Mouse (Mus musculus): ENCODE data around the gene Serpina12. TPM values are rescaled to one million over a fixed set of nuclear protein-coding genes. Genes with fewer than 3 reads are reported as not detected.
A peak's percentile ranks its signal among the peaks of the same experiment; 100 is the strongest.

Gene Serpina12
- total and polyA plus RNA-seq, 3 experiments = 0.04 TPM; not detected in 2

DNA sequence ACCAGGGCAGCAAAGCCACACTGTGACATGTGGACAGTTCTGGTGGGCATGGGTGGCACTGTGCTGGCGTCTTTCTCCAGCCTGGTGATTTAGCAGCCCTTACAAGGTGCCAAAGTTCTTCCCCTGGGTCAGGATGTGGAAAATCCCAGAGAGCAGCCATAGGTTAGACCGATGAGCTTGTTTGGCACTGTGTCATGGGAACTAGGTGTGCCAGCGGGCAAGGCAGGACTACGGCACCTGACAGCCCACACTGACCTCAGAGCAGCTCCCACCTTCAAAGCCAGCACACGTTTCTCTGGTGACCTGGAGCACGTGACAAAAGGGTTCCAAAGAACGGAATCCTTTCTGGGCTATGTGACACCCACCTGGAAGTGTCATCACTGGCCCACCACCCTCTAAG lies 13.3 kb upstream of the Serpina12 start:
- TF ChIP-seq MYC (IDR thresholded peaks at IDR 0.05; ENCODE audit: low read depth, low read length) (no peak), TBP (IDR thresholded peaks at IDR 0.05; ENCODE audit: low read depth, low read length) (no peak), MEF2A (IDR thresholded peaks at IDR 0.05; ENCODE audit: extremely low read depth, insufficient replicate concordance, low read depth, low read length, poor library complexity, severe bottlenecking) (no peak), ZKSCAN1 (IDR thresholded peaks at IDR 0.05; ENCODE audit: low read depth, low read length) (no peak), CHD1 (IDR thresholded peaks at IDR 0.05; ENCODE audit: low read depth, low read length) (no peak), ZC3H11A (IDR thresholded peaks at IDR 0.05; ENCODE audit: low read depth, low read length) (no peak), SMC3 (IDR thresholded peaks at IDR 0.05; ENCODE audit: low read depth, low read length) (no peak), RCOR1 (IDR thresholded peaks at IDR 0.05; ENCODE audit: low read depth, low read length) (no peak), E2F4 (IDR thresholded peaks at IDR 0.05; ENCODE audit: borderline replicate concordance, low read depth, low read length) (no peak), ELF1 (IDR thresholded peaks at IDR 0.05; ENCODE audit: low read depth, low read length) (no peak), USF2 (IDR thresholded peaks at IDR 0.05; ENCODE audit: borderline replicate concordance in 1 of 2, insufficient read depth in 1 of 2, low read depth in 1 of 2, low read length in 2 of 2) (no peak), RAD21 (IDR thresholded peaks at IDR 0.05; ENCODE audit: low read depth, low read length) (no peak), JUND (IDR thresholded peaks at IDR 0.05; ENCODE audit: low read depth, low read length) (no peak), BHLHE40 (IDR thresholded peaks at IDR 0.05; ENCODE audit: borderline replicate concordance, low read depth, low read length) (no peak), MAZ (IDR thresholded peaks at IDR 0.05; ENCODE audit: low read depth, low read length) (no peak), ZNF384 (IDR thresholded peaks at IDR 0.05; ENCODE audit: low read depth, low read length) (no peak), POLR2A (IDR thresholded peaks at IDR 0.05; ENCODE audit: control insufficient read depth in 1 of 2, insufficient read depth in 1 of 2, low read depth in 1 of 2, low read length in 2 of 2, poor library complexity in 1 of 2) (no peak), CTCF (IDR thresholded peaks at IDR 0.05 in 2 of 3, conservative IDR thresholded peaks at IDR 0.05 in 1 of 3; ENCODE audit: control insufficient read depth in 1 of 3, insufficient read depth in 1 of 3, low read depth in 2 of 3, low read length in 3 of 3, poor library complexity in 1 of 3, severe bottlenecking in 1 of 3) (no peak), HCFC1 (IDR thresholded peaks at IDR 0.05; ENCODE audit: low read depth, low read length) (no peak), GABPA (IDR thresholded peaks at IDR 0.05; ENCODE audit: low read depth, low read length) (no peak)
- no peak overlapping the region for H3K27ac ChIP-seq (ENCODE audit: control insufficient read depth, low read depth, low read length)
- DNase-seq (ENCODE audit: low read depth, low spot score) = no peak
- H3K4me3 ChIP-seq (ENCODE audit: control insufficient read depth in 1 of 2, insufficient read depth in 1 of 2, low read depth in 2 of 2, low read length in 2 of 2) = no peak overlapping the region
- H3K4me1 ChIP-seq (ENCODE audit: control insufficient read depth in 1 of 2, insufficient read depth in 2 of 2, low read length in 2 of 2) = no peaks in the 10 kb centered on the region
- no peaks in the 10 kb centered on the region for H3K36me3 ChIP-seq (ENCODE audit: control insufficient read depth in 1 of 2, insufficient read depth in 2 of 2, low read length in 2 of 2)
- H3K79me2 ChIP-seq (ENCODE audit: control insufficient read depth, insufficient read depth, low read length, poor library complexity) = no peaks in the 10 kb centered on the region
- no peaks in the 10 kb centered on the region for H3K9me3 ChIP-seq (replicated peaks; ENCODE audit: insufficient read depth, low read length)
- H3K27me3 ChIP-seq (ENCODE audit: control insufficient read depth in 1 of 2, insufficient read depth in 2 of 2, low read length in 2 of 2) = no peaks in the 10 kb centered on the region; a peak in 1 of 4 replicates
- no peak overlapping the region for H3K9ac ChIP-seq (ENCODE audit: control insufficient read depth, low read depth, low read length, poor library complexity, severe bottlenecking)

DNA sequence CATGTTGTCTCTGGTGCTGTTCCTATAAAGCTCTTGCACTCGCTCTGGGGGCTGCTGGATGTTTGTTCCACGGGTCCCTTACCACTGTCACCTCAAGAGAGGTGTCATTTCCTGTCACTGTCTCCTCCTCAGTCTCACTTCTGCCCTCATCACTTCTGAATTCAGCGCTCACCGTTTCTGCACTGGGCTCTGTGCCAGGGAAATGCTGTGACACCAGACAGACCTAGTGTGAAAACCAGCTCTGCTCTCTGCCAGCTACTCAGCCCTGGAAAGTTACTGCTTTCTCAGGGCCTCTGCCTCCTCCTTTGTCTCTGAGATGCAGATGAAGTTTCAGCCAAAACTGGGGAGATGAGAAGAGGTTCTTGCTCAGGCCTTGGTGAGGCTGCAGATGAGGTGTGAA lies 12.8 kb upstream of the Serpina12 start:
- no peaks in the 10 kb centered on the region; a peak in 1 of 4 replicates for H3K27me3 ChIP-seq (ENCODE audit: control insufficient read depth in 1 of 2, insufficient read depth in 2 of 2, low read length in 2 of 2)
- no peaks in the 10 kb centered on the region for H3K4me1 ChIP-seq (ENCODE audit: control insufficient read depth in 1 of 2, insufficient read depth in 2 of 2, low read length in 2 of 2)
- no peak overlapping the region for H3K27ac ChIP-seq (ENCODE audit: control insufficient read depth, low read depth, low read length)
- no peaks in the 10 kb centered on the region for H3K79me2 ChIP-seq (ENCODE audit: control insufficient read depth, insufficient read depth, low read length, poor library complexity)
- peak; percentile 9 for DNase-seq (ENCODE audit: low read depth, low spot score)
- no peak for TF ChIP-seq POLR2AphosphoS5 (IDR thresholded peaks at IDR 0.05; ENCODE audit: borderline replicate concordance, low read depth, low read length)
- no peak for TF ChIP-seq TBP (IDR thresholded peaks at IDR 0.05; ENCODE audit: low read depth, low read length)
- no peak for TF ChIP-seq CTCF (IDR thresholded peaks at IDR 0.05 in 2 of 3, conservative IDR thresholded peaks at IDR 0.05 in 1 of 3; ENCODE audit: control insufficient read depth in 1 of 3, insufficient read depth in 1 of 3, low read depth in 2 of 3, low read length in 3 of 3, poor library complexity in 1 of 3, severe bottlenecking in 1 of 3)
- no peak for TF ChIP-seq MAFK (IDR thresholded peaks at IDR 0.05; ENCODE audit: borderline replicate concordance, low read depth, low read length)
- TF ChIP-seq USF2 (IDR thresholded peaks at IDR 0.05; ENCODE audit: borderline replicate concordance in 1 of 2, insufficient read depth in 1 of 2, low read depth in 1 of 2, low read length in 2 of 2) = no peak
- TF ChIP-seq CHD2 (IDR thresholded peaks at IDR 0.05; ENCODE audit: low read length) = no peak
- H3K36me3 ChIP-seq (ENCODE audit: control insufficient read depth in 1 of 2, insufficient read depth in 2 of 2, low read length in 2 of 2) = no peaks in the 10 kb centered on the region
- H3K9ac ChIP-seq (ENCODE audit: control insufficient read depth, low read depth, low read length, poor library complexity, severe bottlenecking) = no peak overlapping the region
- no peaks in the 10 kb centered on the region for H3K9me3 ChIP-seq (replicated peaks; ENCODE audit: insufficient read depth, low read length)
- H3K4me3 ChIP-seq (ENCODE audit: control insufficient read depth in 1 of 2, insufficient read depth in 1 of 2, low read depth in 2 of 2, low read length in 2 of 2) = no peak overlapping the region
